Mouse (Mus musculus): Measurements from ENCODE around the gene Akt1s1. TPM values are rescaled to one million over a fixed set of nuclear protein-coding genes. Genes with fewer than 3 reads are reported as not detected.
A peak's percentile ranks its signal among the peaks of the same experiment; 100 is the strongest.

Gene Akt1s1
- polyA plus RNA-seq (2015; fragmentation: Nextera tagmentation; extraction: Ambion mirVana), result 70.8 and 75.2 TPM in 2 replicates

DNA sequence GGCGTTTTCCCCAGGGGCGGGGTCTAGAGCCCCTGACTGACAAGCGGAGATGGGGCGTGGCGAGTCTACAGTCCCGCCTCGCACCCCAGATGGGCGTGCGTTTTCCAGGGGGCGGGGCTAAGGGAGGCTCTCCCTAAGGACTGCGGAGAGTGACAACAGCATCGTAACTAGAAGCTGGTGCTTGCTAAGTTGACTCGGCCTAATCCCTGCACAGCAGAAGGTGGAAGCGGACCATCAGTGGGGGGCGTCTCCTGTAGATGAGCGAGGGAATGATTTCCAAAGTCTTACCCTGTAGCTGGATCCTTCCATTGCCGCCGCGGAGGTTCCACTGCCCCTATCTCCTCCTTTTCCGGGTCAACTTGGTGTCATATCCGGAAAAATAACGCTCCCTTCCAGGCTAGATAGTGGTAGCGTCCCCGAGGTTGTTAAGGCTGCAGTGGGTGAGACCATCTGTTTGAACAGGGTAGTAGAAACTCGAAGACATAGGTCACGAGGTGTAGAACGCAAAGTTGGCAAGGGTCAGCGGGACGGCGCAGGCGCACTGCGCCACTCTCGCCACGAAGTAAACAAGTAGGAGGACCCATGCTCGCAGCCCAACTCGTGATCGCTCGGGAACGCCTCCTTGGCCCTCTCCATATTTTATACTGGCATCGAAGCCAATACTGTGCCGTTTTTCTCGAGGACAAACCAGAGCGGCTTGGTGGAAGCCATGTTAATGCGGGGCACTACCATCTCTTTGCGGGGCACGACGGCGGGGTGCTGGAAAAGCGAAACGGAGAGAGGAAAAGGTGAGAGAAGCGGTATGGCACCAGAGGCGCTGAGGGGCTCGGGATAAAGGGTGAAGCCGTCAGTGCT is at the start of gene Akt1s1, which contains the start of gene Tbc1d17:
Gene Akt1s1, plus strand, starts transcription at position 431 of the 855 bp plus-strand sequence.
Gene Tbc1d17, minus strand, starts transcription at position 519 of the 855 bp plus-strand sequence.
- Histone ChIP-seq H3K27ac (replicated peaks) (peak within 1 kb of the TSS; percentile 98), H3K4me3 (ENCODE audit: low read depth, low read length) (peak within 1 kb of the TSS; percentile 81), H3K4me1 (replicated peaks; ENCODE audit: control insufficient read depth, insufficient read depth) (peaks cover 12% of the 10 kb centered on the region), H3K27me3 (ENCODE audit: control insufficient read depth, insufficient read depth, low read length) (no peaks in the 10 kb centered on the region), H3K9me3 (ENCODE audit: control insufficient read depth, low read length) (no peaks in the 10 kb centered on the region), H3K36me3 (ENCODE audit: control insufficient read depth, insufficient read depth, low read length) (peaks cover 19% of the 10 kb centered on the region), H3K4me2 (replicated peaks; ENCODE audit: low read depth) (peak within 1 kb of the TSS; percentile 83), H3K9ac (ENCODE audit: low read length) (peak within 1 kb of the TSS; percentile 88)
- peak; percentile 90 for ATAC-seq (ENCODE audit: low FRiP score, low TSS enrichment)
- WGBS, result under 1% methylated on average over 54 of the region's 54 CpGs
- TF ChIP-seq CTCF (IDR thresholded peaks at IDR 0.05; ENCODE audit: low read depth), result no peak
- peak; percentile 70 for TF ChIP-seq EP300 (optimal IDR thresholded peaks at IDR 0.05)
- peak; percentile 98 for DNase-seq (ENCODE audit: low spot score)

DNA sequence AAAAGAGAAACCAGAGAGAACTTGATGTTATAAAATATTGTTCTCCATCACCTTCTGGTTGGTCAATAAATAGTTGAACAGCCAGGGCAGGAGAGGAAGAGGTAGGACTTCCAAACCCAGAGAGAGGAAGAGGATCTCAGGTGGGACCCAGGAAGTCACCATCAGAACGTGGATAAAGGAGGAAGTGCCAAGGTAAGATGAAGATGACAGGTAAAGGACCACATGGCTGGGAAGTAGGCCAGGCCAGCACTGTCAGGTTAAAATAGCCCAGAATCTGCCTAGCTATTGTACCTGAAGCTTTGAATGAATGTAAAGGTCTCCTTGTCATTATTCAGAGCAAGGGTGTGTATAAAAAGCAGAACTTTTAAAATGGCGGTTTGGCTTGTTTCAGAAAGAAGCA is 39.9 kb upstream of the Akt1s1 start:
- 79% methylated on average over 2 of the region's 2 CpGs for WGBS

DNA sequence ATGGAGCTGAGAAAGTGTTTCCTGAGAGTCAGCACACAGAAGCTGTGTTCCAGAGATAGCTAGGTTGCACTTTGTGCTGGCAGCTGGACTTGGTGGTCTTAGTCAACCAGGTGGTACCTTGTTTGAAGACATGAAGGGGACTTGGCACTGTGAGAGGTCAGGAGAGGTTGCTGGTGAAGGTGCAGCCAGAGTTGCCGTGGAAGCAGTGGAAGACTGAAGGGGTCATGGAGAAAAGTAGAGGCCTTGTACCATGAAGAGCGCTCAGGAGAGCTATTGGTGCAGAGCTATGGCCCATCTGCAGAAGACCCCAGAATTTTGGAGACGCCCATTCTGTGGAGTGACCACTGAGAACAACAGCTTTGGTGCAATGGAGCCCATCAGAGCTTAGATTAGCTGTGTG is 39.3 kb upstream of the Akt1s1 start:
- no peak for ATAC-seq (ENCODE audit: low FRiP score, low TSS enrichment)
- Histone ChIP-seq H3K9ac (ENCODE audit: low read length) (no peak overlapping the region), H3K36me3 (ENCODE audit: control insufficient read depth, insufficient read depth, low read length) (no peaks in the 10 kb centered on the region), H3K27me3 (ENCODE audit: control insufficient read depth, insufficient read depth, low read length) (no peaks in the 10 kb centered on the region), H3K4me3 (ENCODE audit: low read depth, low read length) (no peak overlapping the region), H3K4me2 (replicated peaks; ENCODE audit: low read depth) (no peak overlapping the region), H3K9me3 (ENCODE audit: control insufficient read depth, low read length) (no peaks in the 10 kb centered on the region), H3K4me1 (replicated peaks; ENCODE audit: control insufficient read depth, insufficient read depth) (no peaks in the 10 kb centered on the region), H3K27ac (replicated peaks) (no peak overlapping the region)
- TF ChIP-seq EP300 (optimal IDR thresholded peaks at IDR 0.05) (no peak), CTCF (IDR thresholded peaks at IDR 0.05; ENCODE audit: low read depth) (no peak)
- DNase-seq (ENCODE audit: low spot score), result peak; percentile 11
- 91% methylated on average over 3 of the region's 3 CpGs for WGBS

More for the DNA sequence above, 39.9 kb upstream of the Akt1s1 start:
- Histone ChIP-seq H3K9ac (ENCODE audit: low read length) (no peak overlapping the region), H3K4me3 (ENCODE audit: low read depth, low read length) (no peak overlapping the region), H3K27me3 (ENCODE audit: control insufficient read depth, insufficient read depth, low read length) (no peaks in the 10 kb centered on the region), H3K4me1 (replicated peaks; ENCODE audit: control insufficient read depth, insufficient read depth) (no peaks in the 10 kb centered on the region), H3K27ac (replicated peaks) (no peak overlapping the region), H3K9me3 (ENCODE audit: control insufficient read depth, low read length) (no peaks in the 10 kb centered on the region), H3K36me3 (ENCODE audit: control insufficient read depth, insufficient read depth, low read length) (no peaks in the 10 kb centered on the region), H3K4me2 (replicated peaks; ENCODE audit: low read depth) (no peak overlapping the region)
- ATAC-seq (ENCODE audit: low FRiP score, low TSS enrichment) (no peak), DNase-seq (ENCODE audit: low spot score) (peak; percentile 3)
- TF ChIP-seq CTCF (IDR thresholded peaks at IDR 0.05; ENCODE audit: low read depth) (no peak), EP300 (optimal IDR thresholded peaks at IDR 0.05) (no peak)

DNA sequence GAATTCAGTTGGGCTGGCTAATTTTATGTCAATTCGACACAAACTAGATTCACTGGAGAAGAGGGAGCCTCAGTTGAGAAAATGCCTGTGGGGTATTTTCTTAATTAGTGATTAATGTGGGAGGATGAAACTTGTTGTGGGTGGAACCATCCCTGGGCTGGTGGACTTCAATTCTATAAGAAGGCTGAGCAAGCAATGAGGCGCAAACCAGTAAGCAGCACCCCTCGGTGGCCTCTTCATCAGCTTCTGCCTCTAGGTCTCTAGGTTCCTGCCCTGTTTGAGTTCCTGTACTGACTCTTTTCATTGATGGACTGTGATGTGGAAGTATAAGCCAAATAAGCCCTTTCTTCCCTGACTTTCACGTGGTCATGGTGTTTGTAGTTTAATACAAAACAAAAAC is 38.4 kb upstream of the Akt1s1 start:
- Histone ChIP-seq H3K4me2 (replicated peaks; ENCODE audit: low read depth) (no peak overlapping the region), H3K9me3 (ENCODE audit: control insufficient read depth, low read length) (no peaks in the 10 kb centered on the region), H3K27me3 (ENCODE audit: control insufficient read depth, insufficient read depth, low read length) (no peaks in the 10 kb centered on the region), H3K27ac (replicated peaks) (no peak overlapping the region), H3K9ac (ENCODE audit: low read length) (no peak overlapping the region), H3K4me1 (replicated peaks; ENCODE audit: control insufficient read depth, insufficient read depth) (0 out of 2 replicates have a peak, but pooled peaks cover 4% of the 10 kb centered on the region), H3K4me3 (ENCODE audit: low read depth, low read length) (no peak overlapping the region), H3K36me3 (ENCODE audit: control insufficient read depth, insufficient read depth, low read length) (no peaks in the 10 kb centered on the region)
- DNase-seq (ENCODE audit: low spot score) (peak; percentile 4), ATAC-seq (ENCODE audit: low FRiP score, low TSS enrichment) (no peak)
- no peak for TF ChIP-seq CTCF (IDR thresholded peaks at IDR 0.05; ENCODE audit: low read depth)
- no peak for TF ChIP-seq EP300 (optimal IDR thresholded peaks at IDR 0.05)
- WGBS, result 76% methylated on average over 4 of the region's 4 CpGs

DNA sequence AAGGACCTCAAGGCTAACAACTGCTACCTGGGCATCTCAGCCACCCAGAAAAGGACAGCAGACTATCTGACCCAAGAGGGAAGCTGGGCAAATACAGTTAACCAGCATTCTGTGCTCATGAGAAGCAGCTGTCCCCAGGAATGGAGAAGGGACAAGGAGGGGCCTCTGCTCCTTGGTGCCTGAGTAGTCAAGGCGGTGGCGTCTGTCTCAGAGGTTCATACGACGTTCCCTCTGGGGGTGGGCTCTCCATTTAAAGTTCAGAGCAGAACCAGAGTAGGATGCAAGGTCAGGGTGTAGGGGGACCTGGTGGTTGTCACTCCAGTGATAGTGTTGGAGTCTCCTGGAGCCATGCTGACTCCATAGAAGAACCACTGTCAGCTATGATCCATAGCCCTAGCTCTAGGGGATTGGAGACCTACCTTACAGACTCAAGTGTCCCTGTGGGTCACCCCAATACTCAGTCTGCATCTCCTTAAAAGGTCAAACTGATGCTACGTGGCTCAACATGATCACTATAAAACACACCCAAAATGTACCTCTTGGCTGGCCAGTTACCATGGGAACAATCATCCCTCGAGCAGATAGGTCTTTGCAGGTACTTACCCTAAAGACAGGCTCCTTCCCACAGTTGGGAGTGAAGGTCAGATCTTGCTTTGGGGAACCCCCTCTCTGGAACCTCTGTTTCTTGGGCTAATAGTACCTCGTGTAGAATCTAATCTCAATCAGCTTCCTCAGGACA is 37.8 kb upstream of the Akt1s1 start:
- no peaks in the 10 kb centered on the region for H3K27me3 ChIP-seq (ENCODE audit: control insufficient read depth, insufficient read depth, low read length)
- no peaks in the 10 kb centered on the region for H3K36me3 ChIP-seq (ENCODE audit: control insufficient read depth, insufficient read depth, low read length)
- H3K4me3 ChIP-seq (ENCODE audit: low read depth, low read length), result no peak overlapping the region
- no peak overlapping the region for H3K9ac ChIP-seq (ENCODE audit: low read length)
- ATAC-seq (ENCODE audit: low FRiP score, low TSS enrichment) (no peak), DNase-seq (ENCODE audit: low spot score) (peak; percentile 10)
- no peaks in the 10 kb centered on the region for H3K9me3 ChIP-seq (ENCODE audit: control insufficient read depth, low read length)
- no peak for TF ChIP-seq CTCF (IDR thresholded peaks at IDR 0.05; ENCODE audit: low read depth)
- TF ChIP-seq EP300 (optimal IDR thresholded peaks at IDR 0.05), result no peak
- 0 out of 2 replicates have a peak, but pooled peaks cover 4% of the 10 kb centered on the region for H3K4me1 ChIP-seq (replicated peaks; ENCODE audit: control insufficient read depth, insufficient read depth)
- H3K4me2 ChIP-seq (replicated peaks; ENCODE audit: low read depth), result no peak overlapping the region
- H3K27ac ChIP-seq (replicated peaks), result no peak overlapping the region
- WGBS, result 87% methylated on average over 7 of the region's 7 CpGs
